ENCODE assay signal across 8 mouse cellular contexts in genomic region chr8:92960451-92960911, GRCm38 (mm10). TPM values are rescaled to one million over a fixed set of nuclear protein-coding genes. Genes with fewer than 3 reads are reported as not detected.
DNase-seq lines count a peak whose midpoint lies in the region; ATAC-seq and TF ChIP-seq lines count a peak whose summit lies in the region.

No protein-coding gene starts in this region.

- H3K27ac ChIP-seq in ES-Bruce4 (ENCODE audit: insufficient read depth, low read length): no peak overlapping the region
- no peak overlapping the region for H3K27ac ChIP-seq in forebrain, embryonic 13.5 days
- H3K27ac ChIP-seq in limb, embryonic 11.5 days (replicated peaks; ENCODE audit: low read depth, low read length): no peak overlapping the region
- no peak overlapping the region for H3K27ac ChIP-seq in stomach, embryonic 16.5 days (ENCODE audit: low read length)

- no peak for TF ChIP-seq CTCF in ES-Bruce4 (IDR thresholded peaks at IDR 0.05; ENCODE audit: low read depth, low read length)

- peak overlapping the region; percentile 53 for H3K4me3 ChIP-seq in ES-Bruce4 (ENCODE audit: low read depth, low read length)
- peak overlapping the region; percentile 37 for H3K4me3 ChIP-seq in forebrain, embryonic 13.5 days
- peak overlapping the region; percentile 39 for H3K4me3 ChIP-seq in limb, embryonic 11.5 days (ENCODE audit: low read depth, low read length)
- peak overlapping the region; percentile 38 for H3K4me3 ChIP-seq in stomach, embryonic 16.5 days (replicated peaks; ENCODE audit: low read length)

- WGBS in forebrain, embryonic 13.5 days: under 1% methylated on average over 42 of the region's 42 CpGs
- under 1% methylated on average over 39 of the region's 42 CpGs for WGBS in limb, embryonic 11.5 days
- under 1% methylated on average over 42 of the region's 42 CpGs for WGBS in stomach, embryonic 16.5 days

- H3K36me3 ChIP-seq in ES-Bruce4 (ENCODE audit: control insufficient read depth, insufficient read depth, low read length, poor library complexity, severe bottlenecking): no peaks in the 10 kb centered on the region
- no peaks in the 10 kb centered on the region for H3K36me3 ChIP-seq in forebrain, embryonic 13.5 days (ENCODE audit: poor library complexity, severe bottlenecking)
- H3K36me3 ChIP-seq in limb, embryonic 11.5 days (ENCODE audit: control insufficient read depth, insufficient read depth, low read length): no peaks in the 10 kb centered on the region
- H3K36me3 ChIP-seq in stomach, embryonic 16.5 days (ENCODE audit: control insufficient read depth, insufficient read depth, low read length): no peaks in the 10 kb centered on the region

- H3K4me1 ChIP-seq in ES-Bruce4 (ENCODE audit: control insufficient read depth, insufficient read depth, low read length): no peaks in the 10 kb centered on the region
- H3K4me1 ChIP-seq in forebrain, embryonic 13.5 days: peaks cover 11% of the 10 kb centered on the region
- peaks cover 9% of the 10 kb centered on the region; the same call in 1 of the 2 replicates for H3K4me1 ChIP-seq in limb, embryonic 11.5 days (ENCODE audit: control insufficient read depth, insufficient read depth, low read length)
- H3K4me1 ChIP-seq in stomach, embryonic 16.5 days (ENCODE audit: control insufficient read depth, insufficient read depth, low read length): peaks cover 6% of the 10 kb centered on the region

- no peaks in the 10 kb centered on the region for H3K9me3 ChIP-seq in ES-Bruce4 (replicated peaks; ENCODE audit: control insufficient read depth, insufficient read depth, low read length, poor library complexity, severe bottlenecking)
- H3K9me3 ChIP-seq in forebrain, embryonic 13.5 days (replicated peaks): no peaks in the 10 kb centered on the region
- no peaks in the 10 kb centered on the region for H3K9me3 ChIP-seq in limb, embryonic 11.5 days (ENCODE audit: control insufficient read depth, low read length)
- H3K9me3 ChIP-seq in stomach, embryonic 16.5 days (replicated peaks; ENCODE audit: control insufficient read depth, low read length): no peaks in the 10 kb centered on the region

- no peak for TF ChIP-seq POLR2A in ES-Bruce4 (IDR thresholded peaks at IDR 0.05; ENCODE audit: insufficient read depth, low read length)

- no peak for TF ChIP-seq EP300 in ES-Bruce4 (IDR thresholded peaks at IDR 0.05; ENCODE audit: insufficient read depth, low read depth, low read length)

- H3K27me3 ChIP-seq in ES-Bruce4 (ENCODE audit: control insufficient read depth, insufficient read depth, low read length, poor library complexity, severe bottlenecking): peaks cover 18% of the 10 kb centered on the region
- H3K27me3 ChIP-seq in forebrain, embryonic 13.5 days: peaks cover 63% of the 10 kb centered on the region
- H3K27me3 ChIP-seq in limb, embryonic 11.5 days (ENCODE audit: control insufficient read depth, insufficient read depth, low read length): peaks cover 41% of the 10 kb centered on the region
- peaks cover 44% of the 10 kb centered on the region for H3K27me3 ChIP-seq in stomach, embryonic 16.5 days (ENCODE audit: control insufficient read depth, insufficient read depth, low read length)

- DNase-seq in cerebellum, postnatal 14 days: peak; percentile 7 to 10
- DNase-seq in cerebellum, adult 18-20 months: no peak
- DNase-seq in limb, embryonic 11.5 days (ENCODE audit: low spot score): peak; percentile 52
- no peak for DNase-seq in gastrocnemius, postnatal 4 days (ENCODE audit: low spot score in 2 of 2)
- no peak for DNase-seq in MN1 (ENCODE audit: low spot score)

- no peak for ATAC-seq in forebrain, embryonic 13.5 days
- no peak for ATAC-seq in limb, embryonic 11.5 days (ENCODE audit: insufficient number of reproducible peaks, low FRiP score, low TSS enrichment, low read depth)
- ATAC-seq in stomach, embryonic 16.5 days (ENCODE audit: insufficient read depth, low FRiP score): no peak

- H3K9ac ChIP-seq in ES-Bruce4 (ENCODE audit: low read depth, poor library complexity, severe bottlenecking): peak overlapping the region; percentile 39
- peak overlapping the region; percentile 10; the same call in 1 of the 2 replicates for H3K9ac ChIP-seq in forebrain, embryonic 13.5 days
- H3K9ac ChIP-seq in limb, embryonic 11.5 days (ENCODE audit: low read length): peak overlapping the region; percentile 37; the same call in 1 of the 2 replicates
- H3K9ac ChIP-seq in stomach, embryonic 16.5 days (ENCODE audit: low read length): peak overlapping the region; percentile 42; the same call in 1 of the 2 replicates

- H3K4me2 ChIP-seq in forebrain, embryonic 13.5 days: peak overlapping the region; percentile 64
- peak overlapping the region; percentile 76 for H3K4me2 ChIP-seq in limb, embryonic 11.5 days (ENCODE audit: low read depth, severe bottlenecking)
- H3K4me2 ChIP-seq in stomach, embryonic 16.5 days (ENCODE audit: low read depth, low read length): peak overlapping the region; percentile 61

RNA-seq across cellular contexts. Expression of gene Slc6a2, which starts 0.6 kb away (rescaled TPM):
- 0.13 TPM in 1 of 2 replicates, not detected in the other for polyA plus RNA-seq in ES-Bruce4 (2011; ENCODE audit: insufficient read depth, insufficient read length, low read depth, missing spikeins)
- not detected in 2 replicates for polyA plus RNA-seq in forebrain, embryonic 13.5 days (2015; fragmentation: Nextera tagmentation; extraction: Ambion mirVana)
- 0.03 and 0.13 TPM in 2 replicates for polyA plus RNA-seq in limb, embryonic 11.5 days (2014; fragmentation: Nextera tagmentation; extraction: Ambion mirVana)
- polyA plus RNA-seq in stomach, embryonic 16.5 days (2015; fragmentation: Nextera tagmentation; extraction: Ambion mirVana): 0.17 and 0.25 TPM in 2 replicates
- total RNA-seq in gastrocnemius, postnatal 4 days (2021): under 1 TPM; 0.65 to 0.83 TPM

RNA-seq across cellular contexts. Expression of gene Capns2, which starts 59.3 kb away (rescaled TPM):
- polyA plus RNA-seq in ES-Bruce4 (2011; ENCODE audit: insufficient read depth, insufficient read length, low read depth, missing spikeins): 0.67 and 0.81 TPM in 2 replicates
- not detected in 2 replicates for polyA plus RNA-seq in forebrain, embryonic 13.5 days (2015; fragmentation: Nextera tagmentation; extraction: Ambion mirVana)
- 0.40 and 0.82 TPM in 2 replicates for polyA plus RNA-seq in limb, embryonic 11.5 days (2014; fragmentation: Nextera tagmentation; extraction: Ambion mirVana)
- 19.5 and 32.7 TPM in 2 replicates for polyA plus RNA-seq in stomach, embryonic 16.5 days (2015; fragmentation: Nextera tagmentation; extraction: Ambion mirVana)
- under 1 TPM; 0.36 to 0.37 TPM for total RNA-seq in gastrocnemius, postnatal 4 days (2021)

Comparison
In these comparisons a context has a peak if more than half of its experiments do, and no peak if none do; other contexts are left out.
1. DNase-seq: peak in cerebellum, postnatal 14 days (2 of 2) and limb, embryonic 11.5 days (single experiment); none in cerebellum, adult 18-20 months (0 of 2), gastrocnemius, postnatal 4 days (0 of 2) and MN1 (single experiment).
2. RNA of gene Capns2, which starts 59.3 kb away (polyA plus RNA-seq): 19.5 to 32.7 TPM in stomach, embryonic 16.5 days; 0.67 to 0.81 TPM in ES-Bruce4, 0.40 to 0.82 TPM in limb, embryonic 11.5 days and not detected in forebrain, embryonic 13.5 days; every median in the first group is over 10 times any median in the second.
3. Peak in every context shown above with its lines, with median percentiles within 50 percentile points of each other: H3K4me3 ChIP-seq, H3K9ac ChIP-seq and H3K4me2 ChIP-seq.